Mouse (Mus musculus): ENCODE measurements around the gene Btnl1.

Btnl1 gene

DNA sequence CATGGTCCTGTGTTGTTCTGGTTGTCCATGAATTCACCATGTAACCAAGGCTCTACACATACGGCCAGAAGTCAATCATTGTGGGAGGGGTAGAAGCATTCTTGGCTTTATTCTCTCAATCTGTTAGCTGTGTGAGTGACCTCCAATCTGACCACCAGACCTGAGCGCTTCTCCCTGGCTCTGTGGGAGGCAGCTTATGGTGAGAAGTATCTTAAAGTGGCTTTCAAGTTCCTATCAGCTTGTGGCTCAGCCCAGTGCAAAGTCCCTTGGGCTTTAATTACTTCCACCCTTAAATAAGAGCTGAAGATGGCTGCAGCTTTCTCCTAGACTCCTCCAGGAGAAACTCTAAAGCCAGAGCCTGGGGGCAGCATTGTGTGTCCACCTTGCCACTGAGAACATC is at the start of gene Btnl1:
Btnl1 (plus strand) TSS at position 286 of the 400 bp plus-strand sequence.
- DNase-seq (ENCODE audit: low spot score in 2 of 2) = peak in 1 of 2 experiments; percentile 21

DNA sequence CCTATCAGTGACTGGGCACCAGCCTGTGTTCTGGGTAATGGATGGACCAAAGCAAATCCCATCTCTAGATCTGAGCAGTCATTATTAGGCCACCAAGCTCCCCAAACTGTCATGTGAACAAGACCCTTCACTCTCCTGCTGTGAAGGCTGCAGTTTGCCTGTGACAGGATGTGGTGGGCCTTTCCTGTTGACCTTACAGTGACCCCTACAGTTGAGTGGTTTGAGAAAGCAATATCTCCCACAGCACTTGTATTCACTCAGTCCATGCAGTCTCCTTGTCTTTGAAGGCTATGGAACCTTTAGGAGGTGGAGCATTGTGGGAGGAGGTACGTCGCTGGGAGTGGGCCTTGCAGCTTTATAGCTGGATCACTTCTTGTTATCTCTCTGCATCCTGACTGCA is 47.1 kb upstream of the Btnl1 start:
- DNase-seq (ENCODE audit: low spot score in 2 of 2) = peak; percentile 56 to 61

DNA sequence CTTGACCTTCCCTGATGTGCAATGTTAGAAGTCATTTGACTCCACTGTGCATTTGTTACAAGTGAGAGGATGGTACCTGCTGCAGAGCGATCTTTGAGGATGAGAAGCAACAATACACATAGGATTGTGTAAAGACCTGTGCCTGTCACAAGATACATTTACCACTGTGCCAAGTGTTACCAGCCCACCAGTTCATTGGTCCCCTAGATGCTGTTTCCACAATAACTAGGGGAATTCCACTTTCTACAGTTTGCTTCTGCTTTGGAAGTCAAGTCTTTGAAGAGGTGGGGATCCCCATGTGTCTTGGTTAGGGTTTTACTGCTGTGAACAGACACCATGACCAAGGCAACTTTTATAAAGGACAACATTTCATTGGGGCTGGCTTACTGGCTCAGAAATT is 45.7 kb upstream of the Btnl1 start:
- no peak for DNase-seq (ENCODE audit: low spot score in 2 of 2)

DNA sequence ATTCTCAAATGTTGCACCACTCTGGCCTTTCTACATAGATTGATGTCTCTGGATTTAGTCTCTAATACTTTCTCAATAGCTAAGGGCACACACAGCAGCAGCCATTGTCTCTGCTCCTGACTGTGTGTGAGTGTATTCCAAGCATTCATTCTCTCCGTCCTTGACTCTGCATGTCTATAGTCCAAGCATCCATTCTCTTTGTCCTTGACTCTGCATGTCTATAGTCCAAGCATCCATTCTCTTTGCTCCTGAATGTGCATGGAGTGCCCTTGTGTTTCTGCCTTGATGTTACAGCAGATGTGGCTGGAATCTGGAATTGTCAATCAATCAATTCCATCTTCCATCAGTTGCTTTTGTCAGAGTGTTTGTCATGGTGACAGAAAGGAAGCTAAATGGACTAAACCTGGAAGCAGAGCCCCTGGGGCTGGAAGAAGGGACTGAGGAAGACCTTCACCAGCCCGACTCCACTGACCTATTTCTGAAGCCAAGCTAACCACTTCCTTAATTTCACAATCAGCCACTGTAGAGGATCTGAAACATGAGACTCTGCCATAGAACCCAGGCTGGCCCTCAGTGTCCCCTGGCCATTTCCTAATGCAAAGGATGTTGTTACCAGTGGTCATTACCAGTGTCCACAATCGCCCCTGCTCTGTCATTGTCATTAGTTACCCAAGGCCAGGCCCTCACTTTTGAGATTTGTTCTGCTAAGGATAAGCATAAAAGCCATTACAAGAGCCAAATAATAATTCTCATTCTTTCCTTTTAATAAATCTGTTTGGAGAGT is 36.1 kb upstream of the Btnl1 start:
- peak; percentile 36 to 46 for DNase-seq (ENCODE audit: low spot score in 2 of 2)

DNA sequence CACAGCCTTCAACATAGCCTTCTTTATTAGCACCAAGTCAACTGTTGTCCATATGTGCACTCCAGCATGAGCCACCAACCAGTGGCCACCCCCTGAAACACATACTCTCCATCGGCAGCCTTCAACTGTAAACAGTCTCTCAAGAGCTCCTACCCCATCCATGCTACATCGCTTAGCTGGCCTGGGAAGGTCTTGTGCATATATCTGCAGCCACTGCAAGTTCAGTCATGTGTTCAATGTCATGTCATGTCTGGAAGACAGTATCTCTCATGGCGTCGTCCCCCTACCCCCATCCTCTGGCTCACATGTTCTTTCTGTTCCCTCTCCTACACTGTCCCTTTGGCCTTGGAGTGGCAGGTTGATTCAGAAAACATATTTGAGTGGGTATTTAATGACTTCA is 32.0 kb upstream of the Btnl1 start:
- DNase-seq (ENCODE audit: low spot score in 2 of 2) = no peak

DNA sequence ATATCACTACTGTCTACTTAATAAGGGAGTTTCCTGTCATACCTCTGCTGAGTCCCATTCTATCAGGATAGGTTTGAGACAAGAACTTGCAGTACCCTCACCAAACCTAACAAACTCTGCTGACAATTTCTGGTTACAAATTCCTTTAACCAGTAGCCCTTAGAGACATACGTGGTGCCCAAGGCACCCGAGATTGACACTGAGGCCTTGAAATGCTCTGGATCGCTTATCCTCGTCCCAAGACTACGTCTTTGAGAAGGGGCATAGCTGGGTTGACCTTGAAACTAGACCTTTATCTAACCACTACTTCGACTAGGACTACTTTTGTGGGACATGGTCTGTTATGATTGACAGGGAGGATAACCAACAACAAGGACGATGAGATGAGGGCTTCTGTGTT is 31.4 kb upstream of the Btnl1 start:
- no peak for DNase-seq (ENCODE audit: low spot score in 2 of 2)

DNA sequence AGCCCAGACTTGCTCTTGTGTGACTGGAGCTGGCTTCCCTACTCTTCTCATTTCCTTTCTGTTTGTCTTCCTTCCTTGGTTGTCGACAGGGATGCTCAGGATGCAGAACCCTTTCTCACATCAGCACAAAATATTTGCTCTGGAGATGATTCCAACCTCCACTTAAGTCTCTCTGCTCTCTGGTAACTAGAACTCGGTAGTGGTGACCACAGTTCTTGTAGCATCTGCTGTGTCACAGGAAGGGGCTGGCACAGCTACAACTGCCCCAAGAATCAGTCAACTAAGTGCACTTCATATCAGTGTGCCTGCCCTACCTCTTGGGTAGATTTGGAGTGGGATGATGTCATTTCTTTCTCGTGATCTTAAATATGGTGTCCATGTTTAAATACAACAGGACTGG is 30.9 kb upstream of the Btnl1 start:
- DNase-seq (ENCODE audit: low spot score in 2 of 2) = peak in 1 of 2 experiments; percentile 21

DNA sequence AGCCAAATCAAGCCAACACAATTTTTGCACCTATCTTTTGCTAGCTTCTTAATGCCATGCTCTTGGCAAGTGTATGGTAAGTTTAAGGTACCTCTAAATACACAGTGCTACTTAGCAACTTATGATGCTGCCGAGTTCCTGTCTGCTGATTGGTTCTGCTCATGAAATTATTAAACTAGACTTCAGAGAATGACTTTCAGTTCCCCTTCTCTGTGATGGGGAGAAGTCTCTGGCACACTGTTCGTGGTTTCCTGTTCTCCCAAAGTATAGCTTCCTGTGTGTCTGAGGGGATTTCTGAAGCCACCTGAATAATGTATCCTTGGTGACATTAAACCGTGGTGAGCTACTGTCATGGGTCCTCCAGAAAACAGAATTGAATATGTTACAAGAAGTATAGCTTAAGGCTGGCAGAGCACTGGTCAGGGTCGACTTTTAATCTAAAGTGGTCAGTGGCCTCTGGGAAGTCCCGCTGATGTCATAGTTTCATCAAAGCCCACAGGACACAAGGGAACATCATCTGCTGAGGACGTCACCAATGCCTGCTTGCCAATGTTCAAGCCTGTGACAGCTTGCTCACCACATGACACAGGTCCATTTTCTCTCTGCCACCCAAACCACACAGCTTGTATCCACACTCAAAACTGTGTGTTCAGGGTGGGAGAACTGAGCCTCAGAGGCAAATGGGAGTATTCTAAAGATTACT is 29.2 kb upstream of the Btnl1 start:
- DNase-seq (ENCODE audit: low spot score in 2 of 2) = peak; percentile 92 to 95

DNA sequence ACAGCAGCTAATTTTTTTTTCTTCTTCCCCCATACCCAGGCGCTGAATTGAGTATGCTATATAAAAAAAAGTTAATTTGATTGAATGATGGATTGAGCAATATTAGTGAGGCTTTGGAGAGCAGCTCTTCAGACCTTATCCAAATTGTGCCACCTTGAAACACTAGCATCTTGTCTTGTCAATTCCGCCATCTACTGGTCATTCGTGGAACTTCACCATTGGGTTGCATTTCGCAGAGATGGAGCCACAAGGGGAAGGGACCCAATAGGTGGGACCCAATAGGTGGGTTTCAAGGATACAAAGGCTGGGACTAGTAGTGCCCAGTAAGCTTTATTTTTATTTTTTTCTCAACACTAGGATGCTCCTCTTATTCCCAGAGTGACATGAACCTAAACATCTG is 27.5 kb upstream of the Btnl1 start:
- DNase-seq (ENCODE audit: low spot score in 2 of 2) = peak; percentile 81 to 86

DNA sequence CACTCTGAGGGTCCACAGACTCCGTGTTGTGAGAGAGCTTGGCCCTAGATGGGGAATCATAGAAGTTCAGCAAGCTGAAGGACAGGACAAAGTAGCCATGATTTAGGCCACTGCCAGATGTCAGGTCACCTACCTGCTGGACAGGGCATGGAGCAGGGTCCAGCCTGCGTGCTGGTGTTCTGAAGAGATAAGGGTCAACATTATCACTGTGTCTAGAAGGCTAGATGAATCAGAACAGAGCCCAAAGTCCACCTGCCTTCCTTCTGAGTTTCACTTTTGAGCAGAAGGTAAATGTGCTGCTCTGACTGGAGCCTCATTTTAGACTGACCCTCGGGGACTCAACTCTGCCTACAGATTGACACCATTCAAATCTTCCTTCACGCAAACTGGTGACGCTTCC is 22.4 kb upstream of the Btnl1 start, which contains the start of gene Btnl2:
Btnl2 (plus strand) TSS at position 284 of the 400 bp plus-strand sequence.
- DNase-seq (ENCODE audit: low spot score in 2 of 2) = no peak

DNA sequence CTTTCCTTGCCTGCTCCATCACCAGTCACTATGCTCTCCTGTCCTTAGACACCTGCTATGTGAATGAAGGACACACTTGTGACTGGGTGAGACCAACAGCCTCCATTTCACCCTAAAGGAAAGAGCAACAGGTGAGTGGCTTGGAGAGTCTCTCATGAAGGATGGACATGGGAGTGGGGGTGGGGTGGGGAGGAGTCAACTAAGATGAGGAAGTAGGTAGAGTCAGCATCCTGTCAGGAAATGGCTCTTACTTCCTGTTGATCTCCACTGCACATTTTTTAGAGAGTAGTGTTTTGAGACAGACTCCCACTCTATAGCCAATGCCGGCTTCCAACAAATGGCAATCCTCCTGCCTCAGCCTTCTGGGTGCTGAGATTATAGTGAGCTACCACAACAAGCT is 22.0 kb upstream of the Btnl1 start:
- DNase-seq (ENCODE audit: low spot score in 2 of 2) = peak; percentile 76 to 78

DNA sequence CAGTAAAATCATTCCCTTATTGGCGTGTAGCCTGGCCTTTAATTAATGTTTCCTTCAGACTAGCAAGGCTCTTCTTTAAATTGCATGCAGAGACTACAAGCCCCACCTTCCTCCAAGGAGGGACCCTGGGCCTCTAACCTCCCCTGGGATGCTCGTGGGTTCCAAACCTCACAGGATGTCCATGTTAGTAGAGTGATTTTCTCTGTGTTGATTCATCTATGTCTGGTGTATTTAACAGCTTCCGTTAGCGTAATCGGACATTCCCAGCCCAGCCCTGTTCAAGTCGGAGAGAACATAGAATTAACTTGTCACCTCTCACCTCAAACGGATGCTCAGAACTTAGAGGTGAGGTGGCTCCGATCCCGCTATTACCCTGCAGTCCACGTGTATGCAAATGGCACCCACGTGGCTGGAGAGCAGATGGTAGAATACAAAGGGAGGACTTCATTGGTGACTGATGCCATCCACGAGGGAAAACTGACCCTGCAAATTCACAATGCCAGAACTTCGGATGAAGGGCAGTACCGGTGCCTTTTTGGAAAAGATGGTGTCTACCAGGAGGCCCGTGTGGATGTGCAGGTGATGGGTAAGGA is 13.9 kb upstream of the Btnl1 start:
- no peak for DNase-seq (ENCODE audit: low spot score in 2 of 2)

DNA sequence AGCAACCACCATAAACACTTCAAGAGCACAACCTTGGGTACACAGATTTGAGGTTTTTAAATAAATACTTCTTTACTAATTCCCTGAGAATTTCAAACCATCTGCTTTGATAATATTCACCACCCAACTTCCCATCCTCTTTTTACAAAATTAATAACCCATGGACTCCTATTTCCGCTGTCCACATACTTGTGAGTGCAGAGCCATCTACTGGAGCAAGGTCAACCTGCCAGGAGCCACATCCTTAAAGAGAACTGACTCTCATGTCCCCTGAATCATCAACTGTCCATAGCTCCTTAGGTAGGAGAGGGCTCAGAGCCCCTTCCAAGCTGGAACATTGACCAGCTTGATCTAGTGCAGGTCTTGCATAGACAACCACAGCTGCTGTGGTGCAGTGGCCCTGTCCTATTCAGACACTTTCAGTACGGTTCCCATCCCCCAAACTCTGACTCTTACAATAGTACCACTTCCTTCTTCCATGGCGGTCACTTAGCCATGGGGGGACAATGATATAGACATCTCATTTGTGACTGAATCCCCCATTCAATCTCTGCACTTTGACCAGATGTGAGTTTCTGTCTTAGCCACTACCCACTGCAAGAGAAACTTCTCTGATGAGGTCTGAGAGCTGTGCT is 13.1 kb upstream of the Btnl1 start:
- peak in 1 of 2 experiments; percentile 24 for DNase-seq (ENCODE audit: low spot score in 2 of 2)

DNA sequence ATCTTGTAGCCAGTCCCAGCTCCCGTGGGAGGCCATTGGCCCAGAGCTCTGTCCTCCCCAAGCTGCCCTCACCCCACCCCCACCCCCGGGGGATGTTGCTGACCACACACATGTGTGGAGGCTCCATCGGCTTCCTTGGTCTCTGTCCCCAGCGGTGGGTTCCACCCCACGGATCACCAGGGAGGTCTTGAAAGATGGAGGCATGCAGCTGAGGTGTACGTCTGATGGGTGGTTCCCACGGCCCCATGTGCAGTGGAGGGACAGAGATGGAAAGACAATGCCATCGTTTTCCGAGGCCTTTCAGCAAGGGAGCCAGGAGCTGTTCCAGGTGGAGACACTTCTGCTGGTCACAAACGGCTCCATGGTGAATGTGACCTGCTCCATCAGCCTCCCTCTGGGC is 11.9 kb upstream of the Btnl1 start:
- no peak for DNase-seq (ENCODE audit: low spot score in 2 of 2)

DNA sequence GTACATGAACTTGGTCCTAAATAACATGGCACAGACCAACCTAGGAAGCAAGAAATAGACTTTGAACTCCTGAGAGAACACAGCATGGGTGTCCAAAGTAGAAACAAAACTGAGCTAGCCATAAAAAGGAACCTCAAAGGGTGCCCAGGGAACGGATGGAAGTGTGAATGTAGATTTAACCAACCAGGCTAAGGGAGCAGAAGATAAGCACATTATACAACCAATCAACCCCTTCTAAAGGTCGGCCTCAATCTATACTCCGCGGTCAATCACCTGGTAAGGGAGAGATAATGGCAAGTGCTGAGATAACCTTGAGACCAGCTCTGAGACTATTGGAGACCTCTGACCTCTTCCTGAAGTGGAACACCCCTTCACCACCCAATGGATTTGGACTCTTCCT is 6.4 kb upstream of the Btnl1 start:
- no peak for DNase-seq (ENCODE audit: low spot score in 2 of 2)

DNA sequence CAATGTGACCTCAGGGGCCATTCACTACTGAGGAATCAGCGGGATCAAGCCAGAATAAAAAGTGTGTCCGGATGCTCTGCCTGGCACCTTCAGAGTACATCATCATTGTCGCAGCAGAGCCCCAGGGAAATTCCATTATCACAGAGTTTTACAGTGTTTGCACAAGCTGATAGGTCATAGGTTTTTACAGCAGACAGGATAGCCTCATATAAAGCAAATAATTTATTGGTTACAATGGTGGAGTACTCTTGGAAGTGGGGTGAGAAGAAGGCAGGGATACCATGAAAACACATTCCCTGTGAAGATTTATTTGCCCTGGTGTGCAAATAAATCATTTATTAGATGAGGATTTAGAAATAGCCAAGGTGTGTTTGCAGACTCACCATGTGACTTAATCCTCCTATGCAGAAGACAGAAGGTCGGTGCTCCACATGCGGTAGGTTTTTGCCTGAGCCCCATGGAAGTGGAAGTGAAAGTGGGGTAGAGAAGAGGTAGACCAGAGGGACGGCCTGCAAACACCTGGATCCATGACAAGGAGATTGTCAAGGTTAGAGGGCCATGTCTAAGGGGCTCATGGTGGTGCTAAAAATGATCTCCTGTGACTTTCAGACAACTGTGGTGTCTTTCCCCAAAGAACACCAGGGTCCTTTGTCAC is 3.8 kb upstream of the Btnl1 start:
- DNase-seq (ENCODE audit: low spot score in 2 of 2) = no peak

DNA sequence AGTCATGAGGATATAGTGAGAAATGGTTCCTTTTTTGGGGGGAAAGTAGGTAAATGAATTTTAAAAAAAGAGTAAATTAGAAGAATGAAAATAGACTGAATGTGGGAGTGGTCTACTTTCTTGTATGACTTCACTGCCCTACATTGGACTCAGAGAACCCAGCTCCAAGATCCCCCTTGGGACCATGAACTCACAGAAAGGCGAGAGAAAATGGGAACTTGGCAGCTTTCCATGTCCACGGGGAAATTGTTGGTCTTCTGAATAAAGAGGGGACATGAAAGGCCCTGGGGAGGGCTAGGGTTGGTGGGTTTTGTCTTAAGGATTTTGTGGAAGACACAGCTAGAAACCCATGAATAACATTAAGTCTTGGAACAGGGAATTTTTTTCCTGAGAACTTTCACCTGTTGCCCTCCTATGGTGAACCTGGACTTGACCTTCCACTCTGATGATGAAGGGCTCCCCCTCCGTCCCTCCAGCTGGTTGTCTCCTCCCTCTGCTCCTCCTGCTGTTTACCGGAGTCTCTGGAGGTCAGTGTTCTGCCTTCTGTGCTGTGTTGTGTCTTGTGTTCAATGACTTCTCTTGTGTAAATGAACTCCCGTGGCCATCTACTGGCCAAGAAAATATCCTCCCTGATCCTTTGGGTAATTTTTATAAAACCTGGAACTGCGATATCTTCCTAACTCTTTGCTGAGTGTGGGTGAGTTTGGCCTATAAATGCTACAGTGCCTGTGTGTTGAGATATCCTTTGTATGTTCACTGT is 698 bp downstream of the Btnl1 start:
- DNase-seq (ENCODE audit: low spot score in 2 of 2) = no peak

DNA sequence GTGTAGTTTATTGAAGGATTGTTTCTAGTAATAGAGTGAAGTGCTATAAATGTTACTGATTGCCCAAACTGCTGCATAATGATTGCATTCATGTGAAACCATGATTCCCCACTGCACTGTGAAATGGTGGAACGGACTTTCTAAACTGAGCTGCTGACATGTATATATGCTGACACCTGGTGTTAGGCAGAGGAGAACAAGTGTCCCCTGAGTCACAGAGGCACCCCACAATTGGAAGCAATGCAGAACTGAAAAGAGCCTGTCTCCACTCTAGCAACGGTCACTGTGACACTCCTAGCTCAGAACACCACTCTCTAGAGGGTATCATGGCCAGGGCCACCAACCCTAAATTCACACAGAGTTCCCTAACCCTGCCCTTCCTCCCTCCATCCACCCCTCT is 1.8 kb downstream of the Btnl1 start:
- DNase-seq (ENCODE audit: low spot score in 2 of 2) = peak; percentile 64 to 71

DNA sequence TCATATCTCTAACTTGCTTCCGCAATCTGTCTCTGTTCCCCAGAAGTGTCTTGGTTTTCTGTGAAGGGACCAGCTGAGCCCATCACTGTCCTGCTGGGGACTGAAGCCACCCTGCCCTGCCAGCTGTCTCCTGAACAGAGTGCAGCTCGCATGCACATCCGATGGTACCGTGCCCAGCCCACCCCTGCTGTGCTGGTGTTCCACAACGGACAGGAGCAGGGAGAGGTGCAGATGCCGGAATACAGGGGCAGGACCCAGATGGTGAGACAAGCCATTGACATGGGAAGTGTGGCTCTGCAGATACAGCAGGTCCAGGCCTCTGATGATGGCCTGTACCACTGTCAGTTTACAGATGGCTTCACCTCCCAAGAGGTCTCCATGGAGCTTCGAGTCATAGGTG is 2.5 kb downstream of the Btnl1 start:
- DNase-seq (ENCODE audit: low spot score in 2 of 2) = no peak

DNA sequence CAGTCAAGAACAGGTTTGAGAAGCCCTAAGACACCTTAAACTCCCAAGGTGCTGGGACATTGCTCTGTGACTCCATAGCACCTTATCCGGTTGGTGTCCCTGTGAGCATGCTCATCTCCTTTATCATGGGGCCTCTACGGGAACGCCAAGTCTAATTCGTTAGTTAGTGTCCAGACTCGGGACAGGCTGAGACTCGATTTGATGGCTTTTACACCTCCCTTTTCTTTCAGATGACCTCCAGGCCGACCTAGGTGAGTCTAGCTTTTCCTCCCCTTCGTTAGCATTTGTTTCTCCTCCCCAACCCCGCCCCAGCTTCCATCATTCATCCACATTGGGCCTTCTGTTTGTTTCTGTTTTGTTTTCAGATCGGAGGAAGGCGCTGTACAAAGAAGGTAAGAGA is 4.9 kb downstream of the Btnl1 start:
- no peak for DNase-seq (ENCODE audit: low spot score in 2 of 2)

DNA sequence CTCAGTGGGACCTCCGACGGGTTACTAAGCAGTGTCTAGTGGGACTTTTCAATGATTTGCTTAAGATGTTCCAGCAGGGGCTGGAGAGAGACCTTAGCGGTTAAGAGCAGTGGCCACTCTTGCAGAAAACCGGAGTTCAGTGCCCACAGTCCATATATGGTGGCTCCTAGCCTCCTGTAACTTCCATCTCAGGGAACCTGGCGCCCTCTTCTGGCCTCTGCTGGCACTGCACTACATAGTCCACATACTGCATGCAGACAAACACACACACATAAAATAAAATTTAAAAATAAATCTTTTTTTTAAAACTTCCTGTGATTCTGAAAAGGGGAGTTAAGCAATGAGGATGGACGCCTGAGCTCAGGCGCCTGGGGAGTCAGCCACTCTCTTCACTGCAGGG is 6.3 kb downstream of the Btnl1 start:
- peak in 1 of 2 experiments; percentile 34 for DNase-seq (ENCODE audit: low spot score in 2 of 2)

All from spleen, postnatal 36 days (tissue).